Mouse (Mus musculus) kidney, postnatal 4 days (tissue): ENCODE data around the gene Foxe1.
A peak's percentile ranks its signal among the peaks of the same experiment; 100 is the strongest.

Source experiments
- DNase-seq, 2 experiments: peaks; one replicate each; pipeline ENCODE4 v3.0.0; 2021; ENCODE audit warnings: mixed read lengths in 2 of 2

Foxe1 gene

DNA sequence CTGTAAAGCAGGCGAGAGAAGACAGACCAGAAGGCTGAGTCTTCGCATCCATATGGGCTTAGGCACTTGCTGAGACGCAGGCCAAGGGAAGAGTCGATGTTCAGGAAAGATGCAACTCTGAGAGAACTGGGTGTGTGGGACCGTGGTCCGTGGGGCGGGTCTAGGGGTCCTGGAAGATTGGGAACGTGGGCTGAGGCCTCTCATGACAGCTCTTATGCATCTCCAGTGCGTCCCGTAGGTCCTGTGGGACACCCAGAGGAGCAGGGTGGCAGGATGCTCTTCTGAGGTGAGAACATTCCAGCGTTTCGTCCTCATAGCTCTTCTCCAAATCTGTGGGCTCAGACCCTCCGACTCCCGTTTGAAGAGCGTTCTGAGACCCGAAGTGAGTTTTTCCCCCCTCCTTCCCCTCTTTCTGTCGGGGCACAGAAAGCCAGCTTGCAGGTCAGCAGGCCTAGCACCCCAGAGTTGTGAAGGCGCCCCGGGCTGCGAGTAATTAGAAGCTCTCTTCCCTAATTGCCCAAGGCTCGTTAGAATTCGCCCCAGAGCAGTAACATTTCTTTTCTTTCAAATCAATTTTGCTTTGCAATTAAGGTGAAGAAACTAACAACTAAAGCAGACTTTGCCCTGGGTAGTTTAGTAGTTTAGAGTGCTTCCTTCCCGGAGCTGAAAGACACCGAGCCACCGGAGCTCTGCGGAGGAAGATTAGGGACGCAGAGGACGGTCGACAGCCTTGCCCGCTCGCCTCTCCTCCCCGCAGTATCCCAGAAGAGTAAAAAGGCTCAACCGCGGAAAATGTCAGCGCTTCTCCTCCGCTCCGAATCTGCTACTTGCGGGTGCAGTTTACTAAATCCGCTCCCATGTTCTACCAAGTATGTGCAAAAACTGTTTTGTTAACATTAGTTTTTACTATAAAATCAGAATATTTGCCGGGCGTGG lies 4.4 kb downstream of the Foxe1 start:
- no peak for DNase-seq

DNA sequence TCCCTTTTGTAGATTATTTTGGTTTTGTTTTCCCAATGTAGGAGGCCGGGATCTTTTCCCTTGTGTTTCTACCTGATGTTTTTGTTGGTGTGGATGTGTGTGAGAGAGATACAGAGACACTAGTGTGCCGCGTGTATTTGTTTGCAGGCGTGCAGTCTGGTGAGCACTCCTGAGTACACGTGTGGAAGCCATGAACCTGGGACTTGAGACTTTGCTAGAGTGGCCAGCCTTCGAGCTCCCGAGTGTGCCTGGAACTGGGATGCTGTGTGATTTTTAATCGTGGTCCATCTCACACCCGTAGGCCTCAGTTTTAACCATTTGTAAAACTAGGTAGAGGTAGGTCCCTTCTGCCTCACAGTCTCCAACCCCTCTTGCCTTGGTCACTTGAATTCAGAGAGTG lies 5.5 kb downstream of the Foxe1 start:
- DNase-seq, result no peak

DNA sequence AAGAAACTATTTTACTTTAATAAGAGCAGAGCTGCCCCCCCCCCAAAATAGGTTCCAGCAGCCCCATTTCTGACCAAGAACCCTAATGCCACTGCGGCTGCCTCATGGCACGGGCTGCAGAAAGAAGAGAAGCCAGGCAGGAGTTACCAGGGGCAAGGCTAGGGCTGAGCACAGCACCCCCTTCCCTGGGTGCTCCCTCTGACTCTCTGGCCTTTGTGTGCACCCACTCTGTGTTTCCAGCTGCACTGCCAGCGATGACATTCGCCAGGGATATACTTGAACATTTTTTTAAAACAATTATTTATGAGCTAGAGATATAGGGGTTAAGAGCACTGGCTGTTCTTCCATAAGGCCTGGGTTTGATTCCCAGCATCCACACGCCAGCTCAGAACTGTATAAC lies 6.1 kb downstream of the Foxe1 start:
- no peak for DNase-seq

DNA sequence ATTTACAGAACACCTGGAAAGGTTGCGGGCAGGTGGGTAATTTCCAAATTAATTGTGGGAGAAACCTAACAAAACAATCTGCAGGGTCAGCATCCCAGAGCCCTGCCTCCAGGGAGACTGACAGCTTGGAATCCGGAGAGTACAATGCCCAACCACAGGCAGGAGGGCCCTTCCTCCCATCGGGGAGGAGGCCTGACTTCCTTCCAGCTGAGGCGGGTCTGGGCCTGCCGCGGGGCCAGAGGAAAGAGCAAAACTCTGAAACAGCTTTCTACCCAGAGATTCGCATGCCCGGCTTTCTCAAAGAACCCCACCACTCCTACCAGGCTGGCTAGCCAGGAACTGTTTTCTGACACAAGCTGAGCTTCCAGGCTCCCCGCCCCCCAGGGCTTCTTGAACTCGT lies 9.6 kb downstream of the Foxe1 start:
- peak in 1 of 2 experiments; percentile 31 for DNase-seq

DNA sequence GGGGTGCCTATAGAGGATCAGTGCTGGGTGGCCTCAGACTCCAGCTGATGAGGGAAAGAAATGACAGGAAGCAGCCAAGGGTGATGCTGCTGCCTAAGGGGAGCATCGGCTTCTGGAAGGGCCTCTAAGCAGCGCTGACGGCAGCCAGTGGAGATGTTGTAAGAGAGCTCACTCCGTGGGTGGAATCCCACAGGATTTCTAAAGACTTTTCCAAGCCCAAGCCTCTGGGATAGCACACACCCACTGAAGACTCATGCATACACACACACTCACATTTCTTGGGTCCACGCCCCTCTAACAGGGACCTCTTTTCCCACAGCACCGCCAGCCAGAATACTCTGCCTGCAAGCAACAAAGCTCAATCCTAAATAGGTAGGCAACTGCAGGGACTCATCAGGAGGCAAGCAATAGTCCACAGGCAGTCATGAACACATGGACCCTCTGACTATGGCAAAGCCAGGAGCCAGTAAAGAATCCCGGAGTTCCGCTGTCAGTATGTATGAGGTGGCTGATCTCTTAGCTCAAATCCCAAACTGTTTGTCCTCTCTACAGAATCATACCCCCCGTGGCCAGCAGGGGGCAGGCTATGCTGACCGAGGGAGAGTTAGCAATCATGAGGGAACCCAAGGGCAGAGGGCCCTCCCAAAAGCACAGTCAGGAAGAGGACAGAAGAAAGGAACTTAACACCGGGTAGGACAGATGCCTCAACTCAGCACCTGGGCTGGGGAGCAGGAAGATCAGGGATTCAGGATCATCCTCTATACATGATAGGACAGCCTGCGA lies 13.1 kb downstream of the Foxe1 start:
- DNase-seq, result peak; percentile 79 to 81

DNA sequence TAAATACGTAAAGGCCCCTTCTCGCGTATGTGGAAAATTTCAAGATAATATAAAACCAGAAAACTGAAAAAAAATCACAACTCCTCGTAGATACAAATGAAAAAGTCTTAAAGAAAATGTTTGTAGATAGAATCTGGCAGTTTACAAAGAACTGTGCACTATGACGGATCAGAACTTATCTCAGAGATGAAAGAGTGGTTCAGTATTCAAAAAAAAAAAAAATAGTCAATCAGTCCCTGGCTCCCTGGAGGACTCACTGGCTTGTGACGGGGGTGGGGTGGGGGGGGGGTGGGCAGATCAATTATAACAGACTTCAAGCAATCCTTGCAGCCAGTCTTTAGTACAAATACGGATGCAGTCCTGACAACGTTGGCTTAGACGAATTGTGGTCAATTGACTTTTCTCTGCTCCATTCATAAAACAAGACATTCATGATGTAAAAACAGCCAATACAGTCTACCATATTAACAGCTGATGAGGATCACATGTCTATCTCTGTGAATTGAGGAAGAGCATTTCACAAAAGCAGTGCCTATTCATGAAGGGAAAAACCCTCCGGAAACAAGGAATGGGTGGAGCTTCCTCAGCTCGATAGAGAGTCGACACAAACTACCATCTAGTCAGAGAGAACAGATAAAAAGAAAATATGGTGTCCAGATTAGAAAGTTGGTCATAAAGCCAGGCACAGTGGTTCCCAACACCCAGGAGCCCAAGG lies 16.3 kb downstream of the Foxe1 start:
- no peak for DNase-seq

DNA sequence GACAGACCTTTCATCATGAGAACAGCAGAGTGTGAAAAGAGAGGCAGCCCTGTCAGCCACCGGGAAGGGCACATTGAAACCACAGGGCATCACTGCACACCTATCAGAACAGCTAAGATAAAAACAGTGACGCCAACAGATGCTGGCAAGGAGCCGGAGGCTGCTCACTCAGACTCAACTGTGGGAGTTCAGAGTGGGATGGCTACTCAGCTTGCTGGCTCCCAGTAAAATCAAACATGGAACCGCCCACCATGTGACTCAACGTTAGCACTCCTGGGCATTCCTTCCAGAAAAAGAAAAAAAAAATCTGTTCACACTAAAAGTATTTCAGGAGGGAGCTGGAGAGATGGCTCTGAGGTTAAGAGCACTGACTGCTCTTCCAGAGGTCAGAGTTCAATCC lies 17.8 kb downstream of the Foxe1 start:
- no peak for DNase-seq

DNA sequence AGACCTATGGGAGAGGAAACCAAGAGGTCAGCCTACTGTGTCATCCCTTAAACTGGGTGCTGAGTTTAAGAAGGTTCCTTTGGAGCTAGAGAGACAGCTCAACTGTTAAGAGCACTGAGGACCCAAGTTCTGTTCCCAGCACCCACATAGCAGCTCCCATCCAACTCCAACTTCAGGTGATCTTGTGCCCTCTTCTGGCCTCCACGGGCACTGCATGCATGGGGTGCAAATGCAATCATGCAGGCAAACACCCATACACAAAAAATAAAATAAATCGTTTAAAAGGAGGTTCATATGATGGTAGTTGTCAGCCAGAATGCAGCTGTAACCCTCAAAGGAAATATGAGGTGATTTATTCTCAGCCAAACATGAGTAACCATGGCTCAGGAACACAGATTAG lies 21.0 kb downstream of the Foxe1 start:
- no peak for DNase-seq

DNA sequence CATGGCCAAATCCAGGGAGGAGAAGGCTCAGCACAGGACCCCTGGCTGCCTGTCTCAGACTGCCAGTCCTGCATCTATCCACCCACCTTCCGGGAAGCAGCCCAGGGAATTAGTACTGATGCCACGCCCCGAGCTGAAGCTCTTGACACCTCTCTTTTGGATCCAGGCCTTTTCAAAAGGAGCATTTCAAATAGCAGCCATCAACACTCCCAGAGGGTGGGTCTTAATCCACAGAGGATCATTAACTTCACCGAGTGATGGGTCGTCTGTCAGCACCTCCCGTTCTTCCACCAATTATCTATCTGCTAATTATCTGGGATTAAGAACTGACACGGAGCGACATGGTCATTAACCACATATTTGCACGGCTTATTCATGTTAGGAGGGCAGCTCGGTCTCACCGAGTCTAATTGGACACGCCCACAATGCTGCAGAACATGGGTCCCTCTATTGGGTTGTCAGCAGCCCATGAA lies 24.1 kb downstream of the Foxe1 start:
- DNase-seq, result no peak

DNA sequence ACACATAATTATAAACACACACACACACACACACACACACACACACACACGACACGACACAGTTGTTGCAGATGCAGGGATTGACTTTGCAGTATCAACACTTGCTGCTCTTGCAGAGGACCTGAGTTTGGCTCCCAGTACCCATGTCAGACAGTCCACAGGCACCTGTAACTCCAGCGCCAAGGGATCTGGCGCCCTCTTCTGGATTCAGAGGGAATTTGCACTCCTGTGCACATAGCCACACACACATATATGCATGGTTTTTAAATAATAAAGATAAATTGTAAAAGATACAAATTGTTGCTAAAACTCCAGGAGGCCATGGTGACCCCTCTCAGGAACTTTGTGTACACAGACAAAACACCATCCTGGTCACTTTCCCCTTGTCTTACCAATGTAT lies 25.7 kb downstream of the Foxe1 start:
- no peak for DNase-seq

DNA sequence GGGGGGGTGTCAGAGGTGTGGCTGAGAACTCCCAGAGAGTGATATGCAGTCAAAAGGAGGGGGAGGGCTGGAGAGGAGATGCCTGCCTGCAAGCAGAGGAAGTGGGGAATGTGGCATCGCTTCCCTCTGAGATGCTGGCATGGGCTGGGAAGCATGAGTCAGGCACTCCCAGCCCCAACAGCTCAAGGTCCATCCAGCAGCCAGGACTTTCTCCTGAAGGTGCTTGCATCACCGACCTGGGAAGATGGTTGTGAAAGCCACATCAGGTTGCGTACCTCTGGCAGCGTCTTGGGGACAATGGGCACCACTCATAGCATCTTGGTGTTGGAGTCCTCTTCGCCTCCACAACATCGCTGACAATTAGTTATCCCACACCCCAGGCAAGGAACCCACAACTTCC lies 27.0 kb downstream of the Foxe1 start:
- no peak for DNase-seq

DNA sequence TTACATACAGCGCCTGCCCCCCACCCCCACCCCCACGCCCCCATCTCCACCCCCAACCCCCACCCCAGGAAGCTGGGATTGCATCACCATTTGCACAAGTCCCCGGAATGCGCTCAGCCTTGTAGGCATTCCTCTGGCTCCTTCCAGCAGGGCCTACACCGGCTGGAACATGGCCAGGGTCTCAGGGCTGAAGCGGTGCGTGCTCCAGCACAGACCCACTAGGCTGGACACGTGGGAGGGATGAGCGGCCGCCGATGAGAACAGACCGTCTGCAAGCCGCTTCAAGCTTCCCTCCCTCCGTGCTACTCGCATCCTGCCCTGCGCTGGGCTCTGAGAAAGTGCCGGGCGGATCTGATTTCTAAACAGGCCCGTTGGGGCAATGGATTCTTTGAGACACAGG lies 27.6 kb downstream of the Foxe1 start:
- peak; percentile 81 to 88 for DNase-seq

DNA sequence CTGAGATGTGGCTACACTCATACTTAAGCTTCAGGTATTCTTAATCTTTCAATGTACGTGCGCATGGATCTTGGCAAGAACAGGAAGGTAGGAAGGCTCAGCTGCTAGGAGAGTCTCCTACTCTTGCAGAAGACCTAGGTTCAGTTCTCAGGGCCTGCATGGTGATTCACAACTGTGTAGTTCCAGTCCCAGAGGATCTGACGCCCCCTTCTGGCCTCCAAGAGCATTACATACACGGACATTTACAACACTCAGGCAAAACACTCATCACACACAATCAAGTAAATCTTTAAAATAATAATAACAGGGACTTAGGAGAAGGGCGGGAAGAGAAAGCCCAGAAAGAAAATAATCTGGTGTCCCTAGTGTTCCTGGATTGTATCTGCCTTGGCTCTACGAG lies 31.0 kb downstream of the Foxe1 start:
- peak; percentile 27 to 58 for DNase-seq

DNA sequence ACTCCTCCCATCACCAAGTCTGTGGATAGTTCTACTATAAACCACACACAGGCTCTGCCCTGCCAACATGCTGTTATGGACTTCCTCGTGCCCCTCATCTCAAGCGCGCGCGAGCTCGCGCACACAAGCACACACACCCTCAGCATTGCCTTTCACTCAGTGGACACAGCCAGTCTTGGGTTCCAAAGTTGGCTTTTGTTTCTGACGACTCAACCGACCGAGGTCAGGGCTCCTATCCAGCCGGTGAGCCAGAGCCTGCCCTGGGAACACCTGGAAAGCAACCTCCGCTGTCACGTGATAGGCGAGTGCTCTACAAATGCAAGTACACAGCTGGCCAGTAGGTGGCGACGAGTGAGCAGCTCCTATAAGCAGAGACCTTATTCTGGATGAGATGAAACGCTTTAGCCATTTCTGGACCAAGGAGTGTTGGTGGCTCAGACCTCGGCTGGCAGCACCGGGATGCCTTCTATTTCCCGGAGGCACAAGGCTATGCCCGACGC lies 31.5 kb downstream of the Foxe1 start:
- DNase-seq, result peak; percentile 89 to 93

DNA sequence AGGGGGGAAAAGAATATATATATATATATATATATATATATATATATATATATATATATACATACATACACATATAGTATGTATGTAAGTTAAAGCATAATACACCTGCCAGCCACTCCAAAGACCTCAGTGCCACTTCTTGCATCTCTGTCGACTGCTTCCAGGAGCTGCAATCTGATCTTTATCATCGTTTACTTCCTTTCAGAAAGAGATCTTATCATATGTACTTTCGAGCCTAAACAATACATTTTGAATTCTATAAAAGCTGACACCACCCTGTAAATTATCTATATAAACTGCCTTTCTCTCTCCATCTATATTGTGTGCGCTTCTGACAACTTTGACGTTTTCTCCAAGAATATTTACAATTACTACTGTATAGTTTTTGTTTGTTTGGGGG lies 45.1 kb downstream of the Foxe1 start:
- no peak for DNase-seq

DNA sequence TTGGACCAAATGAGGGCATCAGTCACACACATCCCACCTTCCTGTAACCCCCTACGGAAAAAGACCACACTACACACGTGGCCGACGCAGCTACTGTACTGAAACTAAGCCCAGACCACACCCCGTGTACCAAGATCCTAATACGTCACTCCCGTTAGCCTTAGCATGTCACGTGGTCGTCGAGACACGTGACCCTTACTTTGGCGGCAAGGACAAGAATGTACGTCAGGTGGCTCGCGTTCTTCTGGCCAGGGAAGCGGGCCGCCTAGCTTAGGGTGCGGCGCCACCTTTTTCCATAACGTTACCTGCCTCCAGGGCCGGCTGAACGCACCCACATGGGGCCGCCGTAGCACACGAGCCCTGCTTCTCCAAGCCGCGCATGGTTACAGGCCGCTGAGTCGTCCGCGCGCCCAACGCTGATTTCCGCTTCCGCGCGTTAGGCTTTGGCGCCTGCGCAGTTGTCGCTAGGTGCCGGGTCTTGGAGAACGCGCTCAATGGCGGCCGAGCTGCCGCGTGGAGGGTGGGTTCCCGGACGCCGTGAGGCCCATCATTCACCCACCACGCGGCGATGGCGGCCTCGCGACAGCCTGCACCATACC lies 45.7 kb downstream of the Foxe1 start, which contains the start of gene Trmo:
Gene Trmo (minus strand): TSS at position 425 of the 599 bp plus-strand sequence.
- peak; percentile 96 to 98 for DNase-seq

DNA sequence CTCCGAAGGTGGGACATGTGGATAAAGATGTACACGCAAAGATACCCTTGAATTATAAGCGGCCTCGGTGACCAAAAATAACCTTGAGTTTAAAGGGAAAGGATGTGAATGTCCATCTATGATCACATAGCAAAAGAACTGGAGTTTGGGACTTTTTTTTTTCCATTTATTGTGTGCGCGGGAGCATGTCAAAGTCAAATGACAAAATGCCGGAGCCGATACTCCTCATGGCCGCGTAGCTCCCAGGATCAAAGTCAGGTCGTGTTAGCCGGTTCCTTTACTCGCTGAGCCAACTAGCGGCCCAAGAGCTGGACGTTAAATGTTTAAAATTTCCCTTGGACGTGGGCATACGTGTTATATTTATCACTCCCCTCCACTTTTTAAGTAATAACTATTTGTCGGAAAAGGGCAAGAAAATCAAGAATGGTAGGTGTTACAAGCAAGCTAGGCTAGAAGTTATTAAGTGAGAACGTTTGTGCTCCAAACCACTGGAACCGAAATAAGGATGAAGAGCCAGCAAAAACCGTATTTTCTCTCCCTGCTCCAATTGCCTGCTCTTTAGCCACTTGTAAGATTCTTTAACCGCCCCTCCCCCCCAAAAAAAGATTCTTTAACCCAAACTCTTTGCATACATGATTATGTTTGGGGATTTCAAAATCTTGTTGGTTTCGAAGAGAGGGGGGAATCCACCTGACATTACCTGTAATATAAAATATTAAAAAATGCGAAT lies 46.4 kb downstream of the Foxe1 start:
- DNase-seq, result peak; percentile 50 to 64

DNA sequence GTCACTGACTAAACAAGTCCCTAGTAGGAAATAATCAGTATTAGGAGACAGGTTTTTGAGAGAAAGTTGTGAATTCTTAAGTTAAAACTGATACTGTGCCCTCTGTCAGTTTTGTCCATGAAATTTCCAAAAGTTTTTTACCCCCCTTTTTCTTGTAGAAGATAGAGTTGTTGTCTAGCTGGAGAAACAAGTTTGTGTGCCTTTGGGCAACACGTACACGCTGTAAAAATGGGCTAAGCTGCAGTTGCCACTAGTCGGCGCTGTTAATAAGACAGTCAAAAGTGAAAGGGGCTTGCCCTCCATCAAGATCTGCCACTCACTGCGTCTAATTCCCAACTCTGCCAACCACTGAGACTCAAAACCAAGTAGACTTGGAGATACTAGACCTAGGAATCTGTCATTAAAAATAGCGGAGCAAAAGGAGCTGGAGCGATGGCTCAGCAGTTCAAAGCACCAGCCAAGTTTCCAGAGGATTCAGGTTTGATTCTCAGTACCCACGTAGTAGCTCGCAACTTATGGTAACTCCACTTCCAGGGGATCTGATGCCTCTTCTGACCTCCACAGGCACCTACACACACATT lies 47.1 kb downstream of the Foxe1 start:
- peak; percentile 85 to 89 for DNase-seq

DNA sequence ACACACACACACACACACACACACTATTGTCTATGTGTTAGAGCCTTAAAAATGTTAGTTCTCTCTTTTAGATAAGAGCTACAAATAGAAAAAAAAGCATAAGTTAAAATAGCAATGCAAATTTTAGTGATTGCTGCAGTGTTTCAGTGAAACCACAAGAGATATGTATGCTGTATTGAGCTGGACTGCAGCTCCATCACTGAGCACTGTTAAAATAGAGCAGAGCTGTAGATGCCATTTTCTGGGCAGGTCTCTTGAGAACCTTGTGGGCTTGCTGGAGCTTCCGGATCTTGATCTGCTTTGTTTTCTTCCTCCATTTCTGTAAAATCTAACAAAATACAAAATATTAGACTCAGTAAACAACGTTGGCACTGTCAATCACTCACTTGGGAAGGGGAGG lies 51.0 kb downstream of the Foxe1 start:
- no peak for DNase-seq

DNA sequence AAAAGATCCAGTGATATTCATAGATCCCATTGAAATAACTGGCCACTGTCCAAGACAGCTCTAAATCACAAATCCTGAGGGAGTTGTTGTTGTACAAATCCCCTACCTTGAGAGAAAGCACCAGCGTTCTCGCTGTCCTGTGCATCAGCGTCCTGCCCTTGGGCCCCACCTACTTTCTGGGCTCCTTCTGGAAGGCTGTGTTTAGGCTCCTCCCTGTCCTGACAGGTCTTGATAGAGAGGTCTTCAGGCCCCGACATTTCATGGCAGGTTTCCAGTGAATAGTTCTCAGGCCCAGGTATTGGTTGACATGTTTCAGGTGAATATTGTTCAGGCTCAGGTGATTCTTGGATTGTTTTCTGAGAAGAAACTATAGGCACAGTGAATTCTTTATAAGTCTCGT lies 52.3 kb downstream of the Foxe1 start:
- DNase-seq, result no peak
